Mouse (Mus musculus): ENCODE measurements around the gene Npb. TPM values are rescaled to one million over a fixed set of nuclear protein-coding genes. Genes with fewer than 3 reads are reported as not detected.
A peak's percentile ranks its signal among the peaks of the same experiment; 100 is the strongest.
"Not testable (repeated sequence)": the region's sequence is repeated elsewhere in the genome, so short reads cannot be mapped to it uniquely, and the experiment has no call there.

Gene Npb
- polyA plus RNA-seq, 1 experiment: 0.62 TPM

GRCm38 (mm10) chr11:120579316-120580107 lies 28.8 kb upstream of the Npb start:
- DNase-seq (ENCODE audit: low spot score): peak; percentile 53

- DNase-seq (ENCODE audit: low spot score): no peak
Observed at GRCm38 (mm10) chr11:120580190-120580589, 28.1 kb upstream of the Npb start.

GRCm38 (mm10) chr11:120580871-120581331 lies 27.4 kb upstream of the Npb start:
- DNase-seq (ENCODE audit: low spot score): peak; percentile 50

DNA sequence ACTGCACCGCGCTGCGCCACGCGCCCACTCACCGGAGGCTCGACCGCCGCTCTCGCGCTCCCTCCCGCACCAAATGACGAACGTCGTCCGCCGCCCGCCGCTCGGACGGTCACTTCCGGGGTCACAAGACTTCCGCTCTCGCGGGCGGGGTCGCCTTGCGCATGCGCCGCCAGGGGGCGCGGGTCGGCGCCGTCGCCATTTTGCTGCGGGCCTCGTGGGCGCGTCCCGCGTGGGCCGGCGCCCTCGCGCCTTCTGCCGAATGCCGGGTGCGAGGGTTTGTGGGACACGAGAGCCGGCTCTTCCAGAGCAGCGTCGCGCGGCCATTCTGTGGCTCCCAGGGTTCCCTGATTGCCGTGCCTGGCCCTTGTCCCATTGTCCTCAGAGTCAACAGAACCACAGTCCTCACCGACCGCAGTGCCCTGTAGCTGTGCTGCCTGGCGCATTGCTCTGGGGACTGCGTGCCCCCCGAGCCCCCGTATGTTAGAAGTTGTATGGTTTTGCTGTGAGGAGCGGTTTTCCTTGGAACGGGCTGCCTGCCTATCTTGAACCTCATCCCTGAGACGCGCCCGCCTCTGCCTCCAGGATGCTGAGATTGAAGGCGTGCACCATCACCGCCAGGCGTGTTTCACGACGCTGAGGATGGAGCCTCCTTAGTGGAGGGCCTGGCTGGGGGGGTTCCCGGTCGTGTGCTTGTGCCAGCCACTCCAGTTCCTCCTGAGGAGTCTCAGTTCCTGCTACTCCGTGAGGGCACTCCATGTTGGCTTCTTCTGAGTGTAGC lies 26.6 kb upstream of the Npb start, which contains the start of gene Arhgdia:
Arhgdia (minus strand) TSS at position 135 of the 778 bp plus-strand sequence.
- peak; percentile 93 for DNase-seq (ENCODE audit: low spot score)

DNA sequence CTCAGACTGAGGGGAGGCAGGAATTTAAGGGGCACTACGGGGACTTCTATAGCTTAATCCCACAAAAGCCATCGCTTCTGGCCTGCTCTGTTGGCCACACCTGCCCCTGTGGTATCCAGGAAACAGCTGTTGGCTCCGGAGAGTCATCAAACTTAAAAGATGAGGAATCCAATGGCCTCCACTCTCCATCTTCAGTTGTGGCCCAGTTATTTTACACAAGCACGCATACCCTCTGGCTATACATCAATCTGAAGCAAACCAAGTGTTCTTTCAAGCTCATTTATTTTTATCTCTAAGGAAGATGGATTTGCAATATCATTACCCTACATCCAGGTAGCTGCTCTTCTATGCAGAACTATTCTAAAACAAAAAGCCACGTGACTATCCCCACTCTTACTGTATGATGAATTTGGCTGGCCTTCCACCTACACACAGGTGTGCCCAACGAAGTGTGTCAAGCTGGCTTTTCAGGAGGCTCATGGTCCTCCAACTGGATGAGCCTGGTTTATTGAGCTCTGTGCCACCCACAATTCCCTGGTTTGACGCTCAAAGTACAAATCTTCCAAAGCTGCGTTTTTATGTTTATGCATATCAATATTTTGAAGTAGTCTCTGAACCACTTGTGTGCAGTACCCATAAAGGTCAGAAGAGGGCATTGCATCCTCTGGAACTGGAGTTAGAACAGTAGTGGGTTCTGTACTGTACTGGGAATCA lies 25.9 kb upstream of the Npb start:
- no peak for DNase-seq (ENCODE audit: low spot score)

DNA sequence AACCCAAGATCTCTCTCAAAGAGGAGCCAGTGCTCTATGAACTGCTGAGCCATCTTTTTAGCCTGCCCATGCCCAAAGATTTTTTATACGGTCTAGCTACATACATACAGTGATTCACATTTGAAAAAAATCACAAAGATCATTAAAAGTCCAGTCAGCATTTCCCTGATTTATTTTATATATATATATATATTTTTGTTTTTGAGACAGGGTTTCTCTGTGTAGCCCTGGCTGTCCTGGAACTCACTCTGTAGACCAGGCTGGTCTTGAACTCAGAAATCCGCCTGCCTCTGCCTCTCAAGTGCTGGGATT lies 25.3 kb upstream of the Npb start:
- DNase-seq (ENCODE audit: low spot score): not testable (repeated sequence)

DNA sequence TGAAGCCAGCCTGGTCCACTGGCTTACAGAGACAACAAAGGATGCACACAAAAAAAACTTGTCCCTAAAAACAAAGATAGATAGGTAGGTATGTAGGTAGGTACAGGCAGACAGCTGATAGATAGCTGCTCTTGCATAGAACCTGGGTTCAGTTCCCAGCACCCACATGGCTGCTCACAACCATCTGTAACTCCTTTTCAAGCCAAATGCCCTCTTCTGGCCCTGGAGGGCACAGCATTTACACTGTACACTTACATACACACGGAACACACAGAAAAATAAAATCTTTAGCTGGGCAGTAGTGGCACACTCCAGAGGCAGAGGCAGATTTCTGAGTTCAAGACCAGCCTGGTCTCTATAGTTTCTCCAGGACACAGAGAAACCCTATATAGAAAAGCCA lies 24.3 kb upstream of the Npb start:
- no peak for DNase-seq (ENCODE audit: low spot score)

DNA sequence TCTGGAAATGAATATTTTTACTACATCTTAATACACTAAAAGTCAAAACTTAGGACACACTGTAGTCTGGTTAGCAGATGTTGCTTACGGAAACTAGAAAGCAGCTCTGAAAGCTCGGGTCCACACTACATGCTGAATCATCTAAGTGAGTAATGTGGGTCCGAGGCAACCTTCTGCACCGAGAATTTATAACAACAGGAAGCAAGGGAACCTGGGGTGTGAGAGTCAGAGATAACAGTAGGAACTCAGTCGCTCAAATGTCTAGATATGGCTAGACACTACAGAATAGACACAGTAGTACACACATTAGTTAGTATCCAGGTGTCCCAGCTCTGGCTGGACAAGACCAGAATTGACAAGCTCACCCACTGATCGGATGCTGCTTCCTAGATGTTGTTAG lies 19.7 kb upstream of the Npb start:
- no peak for DNase-seq (ENCODE audit: low spot score)

DNA sequence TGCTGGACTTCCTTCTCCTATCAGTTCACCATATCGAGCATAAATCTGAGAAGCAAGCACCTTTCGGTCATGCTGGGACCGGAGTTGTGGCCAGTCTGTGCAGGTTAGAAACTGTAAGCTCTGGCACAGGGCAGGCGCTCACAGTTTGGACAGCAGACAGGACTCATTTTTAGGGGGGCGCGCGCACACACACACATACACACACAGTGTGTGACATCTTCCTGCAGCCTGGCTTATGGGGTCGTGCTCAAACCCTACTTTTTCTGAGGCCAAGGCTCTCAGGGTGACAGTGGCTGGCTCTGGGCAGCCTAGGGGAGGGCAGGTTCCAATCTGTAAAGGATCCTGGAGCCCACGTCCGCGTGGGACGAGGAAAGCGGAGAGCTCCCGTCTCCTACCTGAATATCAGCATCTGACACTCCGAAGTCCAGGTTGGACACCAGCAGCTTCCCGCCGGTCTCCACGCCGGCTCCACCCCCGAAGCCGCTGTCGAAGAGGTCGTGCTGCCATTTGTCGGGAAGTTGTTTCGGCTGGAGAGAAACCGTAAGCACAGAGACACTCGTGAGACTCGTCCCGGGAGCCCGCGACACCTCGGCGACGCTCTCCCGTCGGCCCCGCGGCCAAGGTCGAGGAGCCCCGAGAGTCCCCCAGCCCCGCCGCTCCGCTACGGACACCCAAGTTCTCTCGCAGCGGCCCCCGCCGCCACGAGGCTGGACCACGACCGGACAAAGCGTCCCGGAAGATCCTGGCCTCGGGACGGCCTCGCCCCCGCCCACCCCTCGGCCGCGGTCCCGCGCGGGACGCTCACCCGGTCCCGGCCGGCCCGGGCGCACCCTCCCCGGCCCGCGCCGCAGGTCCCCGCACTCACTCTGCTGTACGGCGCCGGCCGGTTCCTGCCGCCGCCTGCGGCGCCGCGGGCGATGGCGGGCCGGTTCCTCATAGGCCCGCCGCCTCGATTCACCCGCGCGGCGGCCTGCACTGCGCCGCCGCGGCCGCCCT lies 10.7 kb upstream of the Npb start:
- DNase-seq (ENCODE audit: low spot score): no peak

GRCm38 (mm10) chr11:120598283-120598989 lies 9.8 kb upstream of the Npb start, which contains the start of the genes Alyref and Anapc11:
Gene Alyref (minus strand): TSS chr11:120598365.
Gene Anapc11 (plus strand): TSS chr11:120598421.
- DNase-seq (ENCODE audit: low spot score): peak; percentile 89

GRCm38 (mm10) chr11:120598990-120599549 lies 9.2 kb upstream of the Npb start:
- no peak for DNase-seq (ENCODE audit: low spot score)

- no peak for DNase-seq (ENCODE audit: low spot score)
Observed at GRCm38 (mm10) chr11:120600716-120601115, 7.6 kb upstream of the Npb start.

DNA sequence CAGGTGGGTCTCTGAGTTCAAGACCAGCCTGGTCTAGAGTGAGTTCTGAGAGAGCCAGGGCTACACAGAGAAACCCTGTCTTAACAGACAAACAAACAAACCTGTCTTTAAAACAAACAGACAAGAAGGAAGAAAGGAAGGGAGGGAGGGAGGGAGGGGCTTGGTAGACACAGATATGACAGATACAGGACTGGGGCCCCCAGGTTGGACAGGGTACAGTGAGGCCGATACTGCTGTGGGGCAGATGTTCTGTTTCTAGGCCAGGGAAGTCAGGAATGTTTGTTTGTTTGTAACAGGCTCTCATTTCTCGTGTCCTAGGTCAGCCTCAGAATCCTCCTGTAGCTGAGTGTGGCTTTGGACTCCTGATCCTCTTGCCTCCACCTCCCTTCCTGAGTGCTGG lies 4.7 kb upstream of the Npb start:
- no peak for DNase-seq (ENCODE audit: low spot score)

DNA sequence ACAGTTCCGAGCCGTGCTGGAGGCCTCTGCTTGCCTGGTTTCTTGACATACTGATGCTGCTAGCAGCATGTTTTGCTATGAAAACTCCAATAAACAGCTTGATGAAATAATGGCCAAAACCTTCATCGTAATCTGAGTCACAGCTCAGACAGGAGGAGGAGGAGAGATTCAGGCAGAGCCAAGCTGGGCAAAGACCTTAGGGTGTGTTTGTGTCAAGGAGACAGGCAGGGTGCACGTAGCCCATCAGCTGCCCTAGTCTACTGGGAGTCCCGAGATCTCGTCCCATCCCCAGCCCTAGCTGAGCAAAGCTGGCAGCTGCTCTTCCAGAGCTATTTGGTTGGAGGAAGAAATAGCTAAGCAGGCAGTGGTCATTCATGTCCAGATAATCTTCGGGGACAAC lies 2.6 kb upstream of the Npb start:
- DNase-seq (ENCODE audit: low spot score): no peak

DNA sequence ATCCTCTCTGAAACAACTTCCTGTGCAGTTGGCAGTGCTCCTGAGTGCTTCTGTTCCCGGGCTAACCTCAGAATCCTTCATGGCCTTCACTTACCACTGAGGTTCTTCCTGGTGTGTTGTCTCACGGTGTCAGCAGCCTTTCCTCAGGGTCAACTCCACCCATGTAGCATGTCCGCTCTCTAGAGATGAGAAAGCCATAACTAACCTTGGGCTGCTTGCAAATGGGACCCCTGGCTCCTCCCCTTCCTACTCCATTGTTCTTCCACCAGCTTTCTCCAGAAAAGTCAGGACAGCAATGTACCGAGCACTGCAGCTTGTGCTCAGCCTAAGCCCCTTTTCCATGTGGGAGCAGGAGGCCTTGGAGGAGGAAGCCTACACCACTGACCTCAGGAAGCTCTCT lies 1.5 kb upstream of the Npb start:
- DNase-seq (ENCODE audit: low spot score): no peak

DNA sequence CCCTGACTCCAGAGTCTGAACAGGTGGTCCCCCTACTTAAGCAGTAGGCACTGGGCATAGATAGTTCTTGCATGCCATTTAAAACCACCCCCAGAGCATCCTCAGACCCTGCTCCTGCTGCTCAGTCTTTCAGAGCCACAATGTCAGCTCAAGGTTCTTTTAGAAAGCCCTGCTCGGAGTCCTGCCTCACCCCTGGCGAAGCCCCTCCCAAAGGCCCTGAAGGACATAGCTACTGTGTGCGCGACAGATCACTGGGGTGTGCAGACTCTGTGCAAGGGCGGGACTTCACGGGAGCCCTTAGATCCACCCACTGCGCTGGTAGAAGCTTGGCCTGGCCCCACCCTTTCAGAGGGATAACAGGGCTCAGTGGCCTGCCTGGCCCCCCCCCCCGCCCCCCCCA lies 973 bp downstream of the Npb start:
- no peak for DNase-seq (ENCODE audit: low spot score)

GRCm38 (mm10) chr11:120610477-120611046 lies 2.3 kb downstream of the Npb start:
- peak; percentile 17 for DNase-seq (ENCODE audit: low spot score)

GRCm38 (mm10) chr11:120612763-120613162 lies 4.5 kb downstream of the Npb start:
- DNase-seq (ENCODE audit: low spot score): peak; percentile 45

DNA sequence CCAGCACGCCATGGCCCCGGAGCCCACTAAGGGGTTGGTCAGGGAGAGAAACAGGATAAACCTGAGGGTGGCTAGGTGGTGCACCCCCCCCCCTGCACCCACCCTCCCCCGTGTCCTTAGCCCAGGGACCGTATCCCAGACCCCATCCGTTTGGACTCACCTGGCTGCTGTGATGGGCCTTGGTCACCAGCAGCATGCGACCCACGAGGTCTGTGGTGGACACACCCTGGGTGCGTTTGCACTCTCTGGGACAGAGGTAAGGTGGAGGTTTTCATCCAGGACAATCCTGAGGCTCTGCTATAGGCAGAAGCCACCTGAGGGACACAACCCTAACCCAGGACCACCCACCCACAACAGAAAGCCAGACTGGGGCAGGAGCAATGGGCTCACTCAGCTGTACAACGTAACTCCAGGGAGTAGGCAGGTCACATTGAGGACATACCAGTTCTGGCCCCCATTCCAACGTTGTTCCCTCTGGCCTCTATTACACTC lies 5.2 kb downstream of the Npb start:
- peak; percentile 18 for DNase-seq (ENCODE audit: low spot score)

DNA sequence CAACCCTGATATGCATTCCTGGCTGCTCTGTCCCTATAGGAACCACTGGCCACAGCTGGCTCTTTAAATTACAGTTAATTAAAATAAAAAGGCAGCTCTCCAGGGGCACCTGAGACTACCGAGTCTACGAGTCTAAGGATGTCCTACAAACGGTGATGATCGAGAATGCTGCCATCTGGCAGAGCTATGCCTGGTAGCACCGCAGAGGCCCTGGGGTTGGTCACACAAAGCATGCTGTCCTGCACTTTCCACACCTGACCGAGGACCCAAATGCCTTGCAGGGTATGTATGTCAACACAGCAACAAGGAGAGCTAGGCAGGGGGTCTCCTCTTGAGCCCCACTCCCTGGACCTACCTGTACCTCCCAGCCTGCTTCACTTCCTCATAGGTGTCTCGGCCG lies 5.7 kb downstream of the Npb start:
- no peak for DNase-seq (ENCODE audit: low spot score)
